Mouse (Mus musculus) spleen, postnatal 4 days (tissue): ENCODE measurements around the gene Nfasc.
A peak's percentile ranks its signal among the peaks of the same experiment; 100 is the strongest.

ENCODE experiments used
- DNase-seq, 2 experiments: peaks; one replicate each; pipeline ENCODE4 v3.0.0; 2022; ENCODE audit warnings: low spot score in 2 of 2

Nfasc gene

GRCm38 (mm10) chr1:132647958-132648357 is 93.6 kb downstream of the Nfasc start:
- DNase-seq, result no peak

GRCm38 (mm10) chr1:132641049-132641795 is 100.4 kb downstream of the Nfasc start:
- DNase-seq, result no peak

- DNase-seq, result no peak
Measured at GRCm38 (mm10) chr1:132640256-132640655, 101.3 kb downstream of the Nfasc start.

GRCm38 (mm10) chr1:132637346-132637745 is 104.3 kb downstream of the Nfasc start:
- DNase-seq, result no peak

GRCm38 (mm10) chr1:132629611-132630370 is 111.8 kb downstream of the Nfasc start:
- no peak for DNase-seq

GRCm38 (mm10) chr1:132628599-132628998 is 113.0 kb downstream of the Nfasc start:
- no peak for DNase-seq

- DNase-seq, result no peak
Measured at GRCm38 (mm10) chr1:132628183-132628582, 113.4 kb downstream of the Nfasc start.

GRCm38 (mm10) chr1:132626125-132626756 is 115.4 kb downstream of the Nfasc start:
- DNase-seq, result no peak

- DNase-seq, result no peak
Measured at GRCm38 (mm10) chr1:132625034-132625433, 116.6 kb downstream of the Nfasc start.

- no peak for DNase-seq
Measured at GRCm38 (mm10) chr1:132624466-132624865, 117.1 kb downstream of the Nfasc start.

GRCm38 (mm10) chr1:132623641-132624336 is 117.8 kb downstream of the Nfasc start:
- no peak for DNase-seq

- no peak for DNase-seq
Measured at GRCm38 (mm10) chr1:132612066-132612465, 129.5 kb downstream of the Nfasc start.

- DNase-seq, result peak; percentile 36 to 70
Measured at GRCm38 (mm10) chr1:132609048-132609634, 132.5 kb downstream of the Nfasc start.

- DNase-seq, result no peak
Measured at GRCm38 (mm10) chr1:132602161-132602560, 139.4 kb downstream of the Nfasc start.

GRCm38 (mm10) chr1:132598024-132598423 is 143.6 kb downstream of the Nfasc start:
- DNase-seq, result no peak

- no peak for DNase-seq
Measured at GRCm38 (mm10) chr1:132595741-132596140, 145.9 kb downstream of the Nfasc start.

GRCm38 (mm10) chr1:132594587-132594986 is 147.0 kb downstream of the Nfasc start:
- DNase-seq, result peak; percentile 52 to 84

GRCm38 (mm10) chr1:132592145-132592544 is 149.5 kb downstream of the Nfasc start:
- DNase-seq, result no peak

GRCm38 (mm10) chr1:132591399-132591930 is 150.1 kb downstream of the Nfasc start:
- no peak for DNase-seq

GRCm38 (mm10) chr1:132586679-132587201 is 154.9 kb downstream of the Nfasc start:
- no peak for DNase-seq

GRCm38 (mm10) chr1:132585376-132585775 is 156.2 kb downstream of the Nfasc start:
- DNase-seq, result no peak
